Mouse (Mus musculus) megakaryocyte, embryonic 14.5 days (primary cell): Measurements from ENCODE around the gene Shb.

Experiments
- FLI1 ChIP-seq: IDR thresholded peaks from 2 replicates; pipeline ENCODE4 v1.6.1; 2012; ENCODE audit warnings: low read length, inconsistent platforms, mixed read lengths
- GATA1 ChIP-seq: IDR thresholded peaks from 3 replicates; pipeline ENCODE4 v1.6.1; 2012; ENCODE audit warnings: mixed read lengths, low read length, inconsistent platforms, borderline replicate concordance

DNA sequence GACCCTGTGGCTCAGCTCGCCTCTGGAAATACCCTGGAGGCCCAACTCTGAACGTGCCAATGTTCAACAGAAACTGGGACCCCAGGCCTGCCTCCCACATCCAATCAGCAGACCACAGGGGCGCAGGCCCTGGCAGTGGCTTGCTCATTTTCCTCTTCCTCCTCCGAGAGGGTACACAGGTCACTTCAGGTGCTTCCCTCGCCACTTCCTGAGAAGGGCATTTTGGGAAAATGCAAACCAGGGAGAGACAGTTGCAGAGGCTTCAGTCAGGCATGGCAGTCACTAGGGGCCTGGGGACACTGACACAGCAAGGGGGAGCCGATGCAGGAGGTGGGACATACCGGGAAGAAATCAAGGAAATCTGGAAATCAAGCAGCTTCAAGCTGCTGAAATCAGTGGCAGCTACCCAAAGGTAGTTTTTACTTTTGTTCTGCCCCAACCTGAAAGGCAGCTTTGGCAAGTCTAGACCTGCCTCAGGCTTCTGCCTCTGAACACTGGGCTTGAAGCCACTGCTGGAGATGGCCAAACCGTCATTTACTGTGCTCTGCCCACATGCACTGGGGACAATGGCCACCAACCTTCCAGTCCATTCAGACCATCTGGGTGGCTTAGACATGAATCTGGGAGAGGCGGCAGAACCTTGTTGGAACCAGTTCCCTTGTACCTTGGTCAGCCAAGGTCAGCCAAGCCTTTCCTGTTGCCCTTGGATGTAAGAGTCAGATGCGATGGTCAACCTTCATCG lies 110.6 kb downstream of the Shb start:
- no peak for TF ChIP-seq GATA1
- no peak for TF ChIP-seq FLI1
